Mouse (Mus musculus): ENCODE measurements around the gene Anxa6. TPM values are rescaled to one million over a fixed set of nuclear protein-coding genes. Genes with fewer than 3 reads are reported as not detected.

Anxa6 gene
- polyA plus RNA-seq (2016; fragmentation: Nextera tagmentation; extraction: Ambion mirVana): 121 and 140 TPM in 2 replicates

DNA sequence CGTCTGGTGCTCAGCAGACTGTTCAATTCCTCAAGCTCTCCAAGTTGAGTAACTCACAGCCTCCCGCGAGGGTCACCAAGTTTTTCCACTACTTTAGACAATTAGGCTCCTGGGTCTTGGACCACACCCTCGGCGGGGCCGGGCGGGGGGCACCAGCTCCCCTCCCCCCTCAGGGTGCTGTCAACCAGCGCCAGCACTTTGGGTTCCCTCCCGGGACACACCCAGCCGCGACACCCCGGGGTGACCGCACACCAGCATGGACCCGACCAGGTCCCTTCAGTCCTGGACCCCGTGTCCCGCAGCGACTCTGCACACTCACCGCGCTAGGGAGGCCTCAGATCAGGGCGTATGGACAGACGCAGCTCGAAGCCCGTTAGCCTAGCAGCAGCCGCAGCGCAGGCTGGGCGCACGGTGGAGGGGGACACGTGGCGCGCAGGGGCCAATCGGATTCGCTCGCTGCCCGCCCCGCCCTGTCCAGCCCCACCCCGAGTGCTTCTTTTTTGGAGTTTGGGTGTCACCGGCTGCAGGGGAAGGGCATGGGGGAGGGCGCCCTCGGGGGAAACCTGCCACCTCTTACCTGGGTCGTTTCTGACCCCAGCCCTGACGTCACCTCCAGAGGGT lies at the start of gene Anxa6:
Gene Anxa6, minus strand, starts transcription at position 406 of the 621 bp plus-strand sequence.
- H3K27me3 ChIP-seq: peaks cover 28% of the 10 kb centered on the region
- WGBS: under 1% methylated on average over 41 of the region's 41 CpGs
- H3K4me2 ChIP-seq (replicated peaks): peak within 1 kb of the TSS; percentile 93
- no peaks in the 10 kb centered on the region for H3K36me3 ChIP-seq
- no peak within 1 kb of the TSS for H3K27ac ChIP-seq
- peak within 1 kb of the TSS; percentile 55 for H3K4me3 ChIP-seq
- H3K9me3 ChIP-seq (replicated peaks): no peaks in the 10 kb centered on the region
- H3K9ac ChIP-seq: peak within 1 kb of the TSS; percentile 69
- peak; percentile 88 for ATAC-seq (ENCODE audit: low FRiP score)
- H3K4me1 ChIP-seq: peaks cover 25% of the 10 kb centered on the region

- no peak overlapping the region for H3K4me3 ChIP-seq
- no peak overlapping the region for H3K9ac ChIP-seq
- ATAC-seq (ENCODE audit: low FRiP score): no peak
- WGBS: 93% methylated on average over 9 of the region's 9 CpGs
- no peak overlapping the region for H3K27ac ChIP-seq
- H3K9me3 ChIP-seq (replicated peaks): no peaks in the 10 kb centered on the region
- no peaks in the 10 kb centered on the region for H3K36me3 ChIP-seq
- H3K4me1 ChIP-seq: peaks cover 10% of the 10 kb centered on the region
- H3K27me3 ChIP-seq: peaks cover 24% of the 10 kb centered on the region
- H3K4me2 ChIP-seq (replicated peaks): no peak overlapping the region
Measured at GRCm38 (mm10) chr11:55081206-55081605, 48.0 kb upstream of the Anxa6 start.

DNA sequence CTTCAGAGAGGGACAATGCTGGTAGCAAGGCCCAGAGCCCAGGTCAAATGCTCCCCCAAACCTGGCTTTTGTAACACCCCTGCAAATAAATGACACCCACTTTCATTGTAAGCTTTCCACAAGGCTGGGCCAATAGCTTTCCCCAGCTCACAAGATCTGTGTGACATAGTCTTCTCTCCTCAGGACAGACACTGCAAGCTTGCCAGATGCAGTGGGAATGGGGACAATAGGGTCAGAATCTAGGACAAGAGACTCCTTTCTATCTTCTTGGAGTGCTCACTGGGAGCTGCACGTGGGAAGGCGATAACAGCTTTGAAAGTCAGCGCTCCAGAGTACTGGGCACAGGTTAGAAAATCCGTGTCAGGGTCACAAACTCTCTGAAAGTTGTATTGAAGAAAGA lies 45.9 kb upstream of the Anxa6 start:
- Histone ChIP-seq H3K36me3 (no peaks in the 10 kb centered on the region), H3K4me3 (no peak overlapping the region), H3K4me1 (peaks cover 10% of the 10 kb centered on the region), H3K9me3 (replicated peaks) (no peaks in the 10 kb centered on the region), H3K4me2 (replicated peaks) (no peak overlapping the region), H3K9ac (no peak overlapping the region), H3K27ac (no peak overlapping the region), H3K27me3 (peaks cover 24% of the 10 kb centered on the region)
- no peak for ATAC-seq (ENCODE audit: low FRiP score)
- WGBS: 58% methylated on average over 4 of the region's 4 CpGs

DNA sequence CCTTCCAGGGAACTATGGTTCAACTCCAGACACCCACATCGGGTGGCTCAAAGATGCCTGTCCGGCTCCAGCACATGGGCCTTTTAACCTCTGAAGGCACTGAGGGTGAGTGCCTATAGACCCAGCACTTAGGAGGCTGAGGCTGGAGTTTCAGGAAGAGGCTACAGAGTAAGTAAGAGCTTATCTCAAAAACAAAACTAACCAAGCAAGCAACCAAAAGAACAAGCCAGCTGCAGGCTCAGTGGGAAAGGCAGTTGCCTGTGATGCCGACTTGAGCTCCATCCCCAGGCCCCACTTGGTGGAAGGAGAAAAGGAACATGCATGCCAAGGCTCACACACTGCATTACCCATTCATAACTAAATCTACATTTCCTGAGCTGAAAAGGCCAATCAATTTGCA lies 45.3 kb upstream of the Anxa6 start:
- Histone ChIP-seq H3K9ac (no peak overlapping the region), H3K4me3 (no peak overlapping the region)
- 43% methylated on average over 3 of the region's 3 CpGs for WGBS

DNA sequence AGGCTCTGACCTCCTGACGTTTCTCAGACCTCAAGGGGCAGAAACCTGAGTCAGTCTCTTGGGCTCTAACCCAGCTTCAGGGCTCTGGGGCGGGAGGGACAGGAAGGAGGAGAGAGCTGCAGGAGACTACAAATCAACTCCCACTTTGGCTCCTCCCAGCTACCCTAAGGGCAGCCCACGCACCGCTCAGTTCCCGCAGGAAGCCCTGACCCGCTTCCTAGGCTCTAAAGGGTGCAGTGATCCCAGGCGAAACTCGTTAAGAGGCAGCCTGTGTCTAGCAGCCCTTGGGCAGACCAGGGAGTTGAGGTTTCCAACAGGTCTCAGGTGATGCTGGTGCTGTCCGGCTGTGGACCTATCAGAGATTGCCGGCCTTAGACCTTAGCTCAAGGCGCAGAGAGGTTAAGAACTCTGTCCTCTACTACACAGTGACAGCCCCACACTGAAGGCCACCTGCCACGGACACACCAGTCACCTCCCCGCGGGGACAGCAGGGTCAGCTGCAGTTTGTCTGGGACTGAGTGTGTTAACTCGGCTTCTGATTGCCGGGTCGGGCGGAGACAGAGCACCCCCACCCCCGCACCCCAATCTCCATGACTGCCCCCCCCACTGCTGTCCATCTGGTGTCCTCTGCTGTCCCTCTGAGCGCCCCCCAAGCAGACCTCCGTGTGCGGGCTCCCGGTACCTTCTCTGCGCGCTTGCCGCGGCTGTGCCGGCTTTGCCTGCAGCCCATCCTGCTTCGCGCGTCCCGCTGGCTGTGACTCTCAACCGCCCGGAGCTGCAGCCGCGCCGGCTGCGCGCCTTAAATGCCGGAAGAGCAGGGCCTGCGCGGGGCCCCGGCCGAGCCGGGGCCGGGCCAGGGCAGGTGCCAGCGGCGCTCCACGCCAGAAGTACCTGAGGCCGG lies 44.3 kb upstream of the Anxa6 start, which contains the start of gene Ccdc69:
Gene Ccdc69, minus strand, starts transcription at position 801 of the 901 bp plus-strand sequence.
- peaks cover 24% of the 10 kb centered on the region for H3K27me3 ChIP-seq
- H3K4me2 ChIP-seq (replicated peaks): peak within 1 kb of the TSS; percentile 88
- ATAC-seq (ENCODE audit: low FRiP score): peak; percentile 64; the same call in 1 of the 2 replicates
- H3K4me3 ChIP-seq: peak within 1 kb of the TSS; percentile 41
- H3K27ac ChIP-seq: no peak within 1 kb of the TSS
- H3K9me3 ChIP-seq (replicated peaks): no peaks in the 10 kb centered on the region
- peak within 1 kb of the TSS; percentile 51 for H3K9ac ChIP-seq
- peaks cover 10% of the 10 kb centered on the region for H3K4me1 ChIP-seq
- under 1% methylated on average over 50 of the region's 50 CpGs for WGBS
- no peaks in the 10 kb centered on the region for H3K36me3 ChIP-seq

More for the DNA sequence above, 45.3 kb upstream of the Anxa6 start:
- peaks cover 10% of the 10 kb centered on the region for H3K4me1 ChIP-seq
- H3K27me3 ChIP-seq: peaks cover 24% of the 10 kb centered on the region
- no peak for ATAC-seq (ENCODE audit: low FRiP score)
- no peak overlapping the region for H3K27ac ChIP-seq
- H3K36me3 ChIP-seq: no peaks in the 10 kb centered on the region
- H3K9me3 ChIP-seq (replicated peaks): no peaks in the 10 kb centered on the region
- peak overlapping the region; percentile 88 for H3K4me2 ChIP-seq (replicated peaks)

GRCm38 (mm10) chr11:55076234-55076633 lies 43.0 kb upstream of the Anxa6 start:
- Histone ChIP-seq H3K4me1 (peaks cover 10% of the 10 kb centered on the region), H3K4me2 (replicated peaks) (no peak overlapping the region), H3K27me3 (peaks cover 24% of the 10 kb centered on the region), H3K4me3 (no peak overlapping the region), H3K36me3 (no peaks in the 10 kb centered on the region), H3K9me3 (replicated peaks) (no peaks in the 10 kb centered on the region), H3K27ac (no peak overlapping the region), H3K9ac (no peak overlapping the region)
- no peak for ATAC-seq (ENCODE audit: low FRiP score)
- 92% methylated on average over 5 of the region's 5 CpGs for WGBS

- H3K27ac ChIP-seq: no peak overlapping the region
- no peak overlapping the region for H3K4me3 ChIP-seq
- H3K9me3 ChIP-seq (replicated peaks): no peaks in the 10 kb centered on the region
- no peaks in the 10 kb centered on the region for H3K36me3 ChIP-seq
- H3K9ac ChIP-seq: no peak overlapping the region
- H3K4me2 ChIP-seq (replicated peaks): no peak overlapping the region
- peaks cover 10% of the 10 kb centered on the region for H3K4me1 ChIP-seq
- WGBS: 71% methylated on average over 2 of the region's 2 CpGs
- ATAC-seq (ENCODE audit: low FRiP score): no peak
- peaks cover 24% of the 10 kb centered on the region for H3K27me3 ChIP-seq
Measured at GRCm38 (mm10) chr11:55075602-55076001, 42.4 kb upstream of the Anxa6 start.

- Histone ChIP-seq H3K4me2 (replicated peaks) (no peak overlapping the region), H3K9me3 (replicated peaks) (no peaks in the 10 kb centered on the region), H3K4me3 (no peak overlapping the region), H3K9ac (no peak overlapping the region), H3K27me3 (peaks cover 10% of the 10 kb centered on the region), H3K36me3 (no peaks in the 10 kb centered on the region), H3K27ac (no peak overlapping the region), H3K4me1 (peaks cover 10% of the 10 kb centered on the region)
- no peak for ATAC-seq (ENCODE audit: low FRiP score)
- 73% methylated on average over 10 of the region's 10 CpGs for WGBS
Measured at GRCm38 (mm10) chr11:55073191-55073590, 39.9 kb upstream of the Anxa6 start.

- Histone ChIP-seq H3K9me3 (replicated peaks) (no peaks in the 10 kb centered on the region), H3K4me1 (peaks cover 4% of the 10 kb centered on the region), H3K4me2 (replicated peaks) (no peak overlapping the region), H3K9ac (no peak overlapping the region), H3K36me3 (no peaks in the 10 kb centered on the region), H3K27me3 (peaks cover 8% of the 10 kb centered on the region), H3K27ac (no peak overlapping the region), H3K4me3 (no peak overlapping the region)
- no peak for ATAC-seq (ENCODE audit: low FRiP score)
- WGBS: 82% methylated on average over 8 of the region's 8 CpGs
Measured at GRCm38 (mm10) chr11:55072467-55072866, 39.2 kb upstream of the Anxa6 start.

DNA sequence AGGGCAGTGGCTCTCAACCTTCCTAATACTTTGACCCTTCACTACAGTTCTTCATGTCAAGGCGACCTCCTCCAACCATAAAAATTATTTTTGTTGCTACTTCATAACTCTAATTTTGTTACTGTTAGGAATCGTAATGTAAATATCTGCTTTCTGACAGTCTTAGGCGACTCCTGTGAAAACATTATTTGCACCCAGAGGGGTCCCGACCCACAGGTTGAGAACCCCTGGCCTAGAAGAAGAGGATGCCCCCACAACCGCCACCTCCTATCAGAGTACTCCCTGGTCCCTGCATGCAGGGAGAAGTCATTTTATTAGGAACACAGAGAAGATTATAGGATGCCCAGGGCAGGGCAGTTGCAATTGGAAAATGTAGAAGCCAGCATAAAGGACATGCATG lies 38.1 kb upstream of the Anxa6 start:
- H3K4me2 ChIP-seq (replicated peaks): no peak overlapping the region
- ATAC-seq (ENCODE audit: low FRiP score): no peak
- 91% methylated on average over 5 of the region's 5 CpGs for WGBS
- no peak overlapping the region for H3K27ac ChIP-seq
- no peaks in the 10 kb centered on the region for H3K36me3 ChIP-seq
- H3K4me3 ChIP-seq: no peak overlapping the region
- no peaks in the 10 kb centered on the region for H3K27me3 ChIP-seq
- H3K4me1 ChIP-seq: no peaks in the 10 kb centered on the region
- H3K9me3 ChIP-seq (replicated peaks): no peaks in the 10 kb centered on the region
- H3K9ac ChIP-seq: no peak overlapping the region

- Histone ChIP-seq H3K9ac (no peak overlapping the region), H3K4me1 (no peaks in the 10 kb centered on the region), H3K9me3 (replicated peaks) (no peaks in the 10 kb centered on the region), H3K4me2 (replicated peaks) (no peak overlapping the region), H3K27ac (no peak overlapping the region), H3K27me3 (no peaks in the 10 kb centered on the region), H3K36me3 (no peaks in the 10 kb centered on the region), H3K4me3 (no peak overlapping the region)
- 0 out of 2 replicates have a peak, but pooled peaks have one; percentile 32 for ATAC-seq (ENCODE audit: low FRiP score)
- 45% methylated on average over 2 of the region's 2 CpGs for WGBS
Measured at GRCm38 (mm10) chr11:55069023-55069422, 35.8 kb upstream of the Anxa6 start.

GRCm38 (mm10) chr11:55066921-55067320 lies 33.7 kb upstream of the Anxa6 start:
- no peak for ATAC-seq (ENCODE audit: low FRiP score)
- Histone ChIP-seq H3K4me1 (no peaks in the 10 kb centered on the region), H3K27ac (no peak overlapping the region), H3K4me3 (no peak overlapping the region), H3K4me2 (replicated peaks) (no peak overlapping the region), H3K9ac (no peak overlapping the region), H3K9me3 (replicated peaks) (no peaks in the 10 kb centered on the region), H3K27me3 (no peaks in the 10 kb centered on the region), H3K36me3 (no peaks in the 10 kb centered on the region)
- WGBS: 63% methylated on average over 4 of the region's 4 CpGs

All from hindbrain, embryonic 12.5 days (tissue).